Mouse (Mus musculus): ENCODE measurements around the gene Dgkz. TPM values are rescaled to one million over a fixed set of nuclear protein-coding genes. Genes with fewer than 3 reads are reported as not detected.

Dgkz gene
- polyA plus RNA-seq, 1 experiment from 2014 or later, result 43.8 TPM

DNA sequence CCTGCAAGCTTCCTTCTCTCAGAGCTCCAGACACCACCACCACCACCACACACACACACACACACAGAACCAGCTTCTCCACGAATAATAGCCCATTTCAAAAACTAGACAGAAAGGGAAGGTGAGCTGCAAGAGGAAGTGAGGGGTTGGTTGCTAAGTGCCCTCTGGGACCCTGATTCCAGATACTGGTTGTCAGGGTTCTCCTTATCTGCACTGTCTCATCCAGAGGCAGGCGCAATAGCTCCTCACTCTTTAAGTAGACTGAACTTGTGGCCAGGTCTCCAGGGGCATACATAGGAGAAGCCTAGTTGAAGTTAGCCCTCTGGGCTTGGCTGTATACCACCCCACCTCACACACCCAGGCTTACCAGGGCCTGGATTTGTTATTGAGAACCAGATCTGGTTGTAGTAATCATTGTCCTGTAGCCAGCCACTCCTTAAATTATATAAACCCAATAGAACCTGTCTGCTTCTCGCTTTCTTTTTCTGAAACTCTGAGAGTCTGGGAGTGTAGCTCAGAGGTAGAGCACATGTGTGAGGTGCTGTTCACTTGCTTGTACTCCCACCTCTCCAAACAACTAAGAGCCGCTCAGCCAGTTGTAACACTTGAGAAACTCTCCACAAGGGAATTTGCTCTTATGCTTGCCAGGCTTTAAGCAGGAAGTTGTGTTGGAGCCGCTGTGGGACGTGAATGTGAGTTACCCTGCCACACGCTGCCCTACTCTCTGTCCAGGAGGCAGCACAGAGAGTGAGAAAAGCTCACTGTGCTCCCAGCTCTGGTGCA lies 62.1 kb downstream of the Dgkz start:
- H3K27me3 ChIP-seq (replicated peaks), result no peaks in the 10 kb centered on the region
- H3K4me2 ChIP-seq, result no peak overlapping the region
- H3K9me3 ChIP-seq (replicated peaks), result no peaks in the 10 kb centered on the region
- WGBS, result 71% methylated on average over 7 of the region's 7 CpGs
- no peak overlapping the region for H3K27ac ChIP-seq (ENCODE audit: poor library complexity, severe bottlenecking)
- H3K4me3 ChIP-seq, result no peak overlapping the region
- H3K4me1 ChIP-seq (replicated peaks), result peaks cover 8% of the 10 kb centered on the region; the same call in 1 of the 2 replicates
- H3K9ac ChIP-seq, result no peak overlapping the region
- H3K36me3 ChIP-seq, result peaks cover 84% of the 10 kb centered on the region
- no peak for ATAC-seq (ENCODE audit: insufficient number of reproducible peaks, low FRiP score)

GRCm38 (mm10) chr2:91912616-91913015 lies 63.0 kb downstream of the Dgkz start:
- Histone ChIP-seq H3K4me1 (replicated peaks) (peaks cover 8% of the 10 kb centered on the region; the same call in 1 of the 2 replicates), H3K4me2 (no peak overlapping the region), H3K27me3 (replicated peaks) (no peaks in the 10 kb centered on the region), H3K27ac (ENCODE audit: poor library complexity, severe bottlenecking) (no peak overlapping the region), H3K9ac (no peak overlapping the region), H3K4me3 (no peak overlapping the region), H3K9me3 (replicated peaks) (no peaks in the 10 kb centered on the region), H3K36me3 (peaks cover 76% of the 10 kb centered on the region)
- WGBS, result 56% methylated on average over 3 of the region's 3 CpGs
- ATAC-seq (ENCODE audit: insufficient number of reproducible peaks, low FRiP score), result no peak

GRCm38 (mm10) chr2:91906141-91906540 lies 69.5 kb downstream of the Dgkz start:
- H3K9ac ChIP-seq, result no peak overlapping the region
- H3K27ac ChIP-seq (ENCODE audit: poor library complexity, severe bottlenecking), result no peak overlapping the region
- H3K9me3 ChIP-seq (replicated peaks), result no peaks in the 10 kb centered on the region
- H3K27me3 ChIP-seq (replicated peaks), result no peaks in the 10 kb centered on the region
- no peak for ATAC-seq (ENCODE audit: insufficient number of reproducible peaks, low FRiP score)
- H3K4me2 ChIP-seq, result no peak overlapping the region
- WGBS, result 91% methylated on average over 2 of the region's 2 CpGs
- no peaks in the 10 kb centered on the region for H3K4me1 ChIP-seq (replicated peaks)
- no peak overlapping the region for H3K4me3 ChIP-seq
- peaks cover 25% of the 10 kb centered on the region for H3K36me3 ChIP-seq

DNA sequence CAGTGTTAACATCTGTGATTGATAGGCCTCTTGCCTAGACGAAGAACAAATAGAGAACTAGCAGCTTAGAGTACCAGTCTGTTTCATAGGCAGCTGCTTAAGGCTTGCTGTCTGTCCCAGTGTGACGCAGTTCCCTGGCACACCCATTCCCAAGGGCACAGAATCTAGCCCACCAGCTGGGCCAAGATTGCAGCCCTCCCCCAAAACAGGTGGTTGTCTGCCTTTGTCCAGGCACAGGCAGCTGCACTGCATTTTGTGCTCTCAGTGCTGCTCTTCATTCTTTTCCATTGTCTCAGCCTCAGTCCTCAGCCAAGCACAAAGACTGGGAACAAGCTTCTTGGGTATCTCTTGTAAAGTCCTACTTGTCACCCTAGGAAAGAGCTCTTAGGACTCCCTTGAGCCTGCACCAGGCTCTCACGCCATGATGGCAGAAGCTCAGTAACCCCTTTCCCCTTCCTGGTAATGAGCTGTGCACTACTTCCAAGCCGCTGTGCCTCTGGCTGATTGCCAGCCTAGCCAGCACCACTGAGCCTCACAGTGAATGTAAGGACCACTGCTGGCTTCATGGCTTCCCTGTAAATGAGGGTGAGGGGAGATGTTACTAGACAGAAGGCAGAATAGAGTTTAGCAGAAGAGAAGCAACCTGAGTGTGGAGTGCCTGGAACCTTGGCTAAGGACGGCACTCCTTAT lies 70.9 kb downstream of the Dgkz start:
- no peak for ATAC-seq (ENCODE audit: insufficient number of reproducible peaks, low FRiP score)
- H3K4me3 ChIP-seq, result no peak overlapping the region
- H3K9me3 ChIP-seq (replicated peaks), result no peaks in the 10 kb centered on the region
- H3K4me1 ChIP-seq (replicated peaks), result no peaks in the 10 kb centered on the region
- H3K36me3 ChIP-seq, result peaks cover 23% of the 10 kb centered on the region
- no peaks in the 10 kb centered on the region for H3K27me3 ChIP-seq (replicated peaks)
- 75% methylated on average over 5 of the region's 5 CpGs for WGBS
- no peak overlapping the region for H3K9ac ChIP-seq
- no peak overlapping the region for H3K4me2 ChIP-seq
- no peak overlapping the region for H3K27ac ChIP-seq (ENCODE audit: poor library complexity, severe bottlenecking)

DNA sequence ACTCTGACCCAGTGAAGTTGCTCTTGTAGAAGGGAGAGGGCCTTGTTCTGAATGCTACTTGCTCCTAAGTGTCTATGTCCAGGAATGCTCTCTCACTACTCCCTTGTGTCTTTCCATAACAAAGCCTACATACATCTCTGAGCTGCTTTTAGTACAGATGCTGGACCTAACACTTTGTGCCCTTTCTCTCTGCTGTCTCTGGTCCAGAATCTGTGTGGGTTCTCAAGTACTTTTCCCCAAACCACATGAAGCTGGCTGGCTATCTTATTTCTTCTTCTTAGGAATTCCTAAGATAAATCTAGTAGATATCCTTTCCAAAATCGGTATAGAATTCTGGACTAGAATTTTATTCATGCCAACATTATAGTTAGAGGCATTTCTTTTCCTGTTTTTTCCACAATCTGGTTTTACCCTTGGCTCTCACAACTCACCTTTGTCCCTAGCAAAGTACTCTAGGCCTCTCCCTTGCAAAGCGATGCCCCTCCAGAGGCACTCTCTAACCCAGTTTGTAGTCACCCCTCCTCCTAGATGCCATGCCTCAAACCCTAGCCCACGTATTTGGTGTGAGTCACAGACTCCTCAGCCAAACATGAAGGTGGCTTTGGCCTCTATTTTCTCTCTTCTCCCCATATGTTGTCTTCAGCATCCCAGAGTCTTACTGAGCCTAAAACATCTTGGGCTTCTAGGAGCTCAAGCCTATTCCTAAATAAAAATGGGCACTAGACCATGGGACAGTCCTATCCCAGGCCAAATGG lies 72.3 kb downstream of the Dgkz start:
- Histone ChIP-seq H3K9me3 (replicated peaks) (no peaks in the 10 kb centered on the region), H3K27me3 (replicated peaks) (no peaks in the 10 kb centered on the region), H3K9ac (no peak overlapping the region), H3K27ac (ENCODE audit: poor library complexity, severe bottlenecking) (no peak overlapping the region), H3K4me1 (replicated peaks) (no peaks in the 10 kb centered on the region), H3K4me3 (no peak overlapping the region), H3K36me3 (peaks cover 14% of the 10 kb centered on the region), H3K4me2 (no peak overlapping the region)
- 84% methylated on average over 3 of the region's 3 CpGs for WGBS
- no peak for ATAC-seq (ENCODE audit: insufficient number of reproducible peaks, low FRiP score)

- H3K4me3 ChIP-seq, result no peak overlapping the region
- no peaks in the 10 kb centered on the region for H3K4me1 ChIP-seq (replicated peaks)
- H3K4me2 ChIP-seq, result no peak overlapping the region
- H3K27ac ChIP-seq (ENCODE audit: poor library complexity, severe bottlenecking), result no peak overlapping the region
- WGBS, result 74% methylated on average over 5 of the region's 5 CpGs
- H3K9ac ChIP-seq, result no peak overlapping the region
- H3K27me3 ChIP-seq (replicated peaks), result no peaks in the 10 kb centered on the region
- no peak for ATAC-seq (ENCODE audit: insufficient number of reproducible peaks, low FRiP score)
- peaks cover 14% of the 10 kb centered on the region for H3K36me3 ChIP-seq
- no peaks in the 10 kb centered on the region for H3K9me3 ChIP-seq (replicated peaks)
These were observed 73.3 kb downstream of the Dgkz start for GRCm38 (mm10) chr2:91902336-91902735.

DNA sequence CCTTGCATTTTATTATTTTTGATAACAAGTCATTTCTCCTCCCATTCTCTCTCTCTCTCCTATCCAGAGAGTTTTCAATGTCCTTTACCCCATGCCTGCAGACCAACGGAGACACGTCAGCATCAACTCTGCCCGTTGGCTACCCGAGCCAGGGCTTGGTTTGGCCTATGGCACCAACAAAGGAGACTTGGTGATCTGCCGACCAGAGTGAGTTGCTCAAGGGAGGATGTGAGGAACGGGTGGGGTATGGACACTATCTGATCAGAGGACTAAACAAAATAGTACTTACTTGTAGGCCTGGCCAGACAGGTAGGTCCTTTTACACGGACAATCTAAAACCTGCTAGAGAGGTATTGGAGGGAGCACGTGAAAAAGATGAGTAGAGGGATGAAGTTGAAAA lies 75.2 kb downstream of the Dgkz start:
- Histone ChIP-seq H3K9ac (no peak overlapping the region), H3K27ac (ENCODE audit: poor library complexity, severe bottlenecking) (no peak overlapping the region), H3K4me1 (replicated peaks) (no peaks in the 10 kb centered on the region), H3K36me3 (peaks cover 14% of the 10 kb centered on the region), H3K27me3 (replicated peaks) (no peaks in the 10 kb centered on the region), H3K9me3 (replicated peaks) (no peaks in the 10 kb centered on the region), H3K4me2 (no peak overlapping the region), H3K4me3 (no peak overlapping the region)
- WGBS, result 87% methylated on average over 8 of the region's 8 CpGs
- ATAC-seq (ENCODE audit: insufficient number of reproducible peaks, low FRiP score), result no peak

- Histone ChIP-seq H3K27me3 (replicated peaks) (no peaks in the 10 kb centered on the region), H3K4me1 (replicated peaks) (no peaks in the 10 kb centered on the region), H3K4me3 (no peak overlapping the region), H3K4me2 (no peak overlapping the region), H3K27ac (ENCODE audit: poor library complexity, severe bottlenecking) (no peak overlapping the region), H3K9me3 (replicated peaks) (no peaks in the 10 kb centered on the region), H3K36me3 (peaks cover 23% of the 10 kb centered on the region), H3K9ac (no peak overlapping the region)
- ATAC-seq (ENCODE audit: insufficient number of reproducible peaks, low FRiP score), result no peak
- 86% methylated on average over 3 of the region's 3 CpGs for WGBS
These were observed 76.5 kb downstream of the Dgkz start for GRCm38 (mm10) chr2:91899141-91899540.

DNA sequence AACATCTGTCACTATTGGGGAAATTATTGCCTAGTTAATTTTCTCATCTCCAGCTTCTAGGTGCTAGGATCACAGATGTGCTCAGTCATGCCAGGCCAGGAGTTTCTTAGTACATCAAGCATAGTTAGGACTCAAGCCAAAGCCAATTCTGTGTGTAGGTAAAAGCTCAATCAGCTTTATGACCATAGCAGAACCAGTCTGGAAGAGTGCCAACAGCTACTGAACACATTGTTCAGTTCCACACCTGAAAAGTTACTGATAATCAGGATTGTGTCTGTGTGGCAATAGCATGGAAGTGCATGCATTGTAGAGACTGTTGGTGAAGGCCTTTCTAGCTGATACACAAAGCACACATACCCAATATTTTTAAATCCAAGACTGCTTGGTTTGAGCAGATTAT lies 77.7 kb downstream of the Dgkz start:
- no peaks in the 10 kb centered on the region for H3K4me1 ChIP-seq (replicated peaks)
- H3K9ac ChIP-seq, result no peak overlapping the region
- H3K27ac ChIP-seq (ENCODE audit: poor library complexity, severe bottlenecking), result no peak overlapping the region
- H3K36me3 ChIP-seq, result peaks cover 23% of the 10 kb centered on the region
- H3K4me3 ChIP-seq, result no peak overlapping the region
- H3K9me3 ChIP-seq (replicated peaks), result no peaks in the 10 kb centered on the region
- H3K27me3 ChIP-seq (replicated peaks), result no peaks in the 10 kb centered on the region
- H3K4me2 ChIP-seq, result no peak overlapping the region
- no peak for ATAC-seq (ENCODE audit: insufficient number of reproducible peaks, low FRiP score)

DNA sequence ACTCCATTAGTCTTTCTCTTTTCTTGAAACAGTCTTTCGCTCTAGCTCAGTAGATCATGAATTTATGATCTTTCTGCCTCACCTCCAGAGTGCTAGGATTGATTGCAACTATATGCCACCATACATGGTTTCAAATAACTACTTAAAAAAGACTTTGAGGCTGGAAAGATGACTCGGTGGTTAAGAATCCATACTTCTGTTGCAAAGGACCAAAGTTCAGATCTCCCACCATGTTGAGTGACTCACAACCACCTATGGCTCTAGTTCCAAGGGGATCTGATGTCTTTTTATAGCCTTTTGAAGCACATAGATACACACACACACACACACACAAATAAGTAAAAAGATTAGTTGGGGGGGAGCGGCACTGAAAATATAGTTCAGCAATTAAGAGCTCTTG lies 80.3 kb downstream of the Dgkz start:
- Histone ChIP-seq H3K4me1 (replicated peaks) (no peaks in the 10 kb centered on the region), H3K36me3 (peaks cover 19% of the 10 kb centered on the region), H3K27ac (ENCODE audit: poor library complexity, severe bottlenecking) (no peak overlapping the region), H3K4me3 (no peak overlapping the region), H3K4me2 (no peak overlapping the region), H3K27me3 (replicated peaks) (no peaks in the 10 kb centered on the region), H3K9ac (no peak overlapping the region), H3K9me3 (replicated peaks) (no peaks in the 10 kb centered on the region)
- 89% methylated on average over 3 of the region's 3 CpGs for whole genome bisulfite sequencing
- no peak for ATAC-seq (ENCODE audit: insufficient number of reproducible peaks, low FRiP score)

GRCm38 (mm10) chr2:91894716-91895115 lies 80.9 kb downstream of the Dgkz start:
- Histone ChIP-seq H3K4me1 (replicated peaks) (no peaks in the 10 kb centered on the region), H3K27ac (ENCODE audit: poor library complexity, severe bottlenecking) (no peak overlapping the region), H3K9ac (no peak overlapping the region), H3K36me3 (peaks cover 13% of the 10 kb centered on the region), H3K4me2 (no peak overlapping the region), H3K4me3 (no peak overlapping the region), H3K27me3 (replicated peaks) (no peaks in the 10 kb centered on the region), H3K9me3 (replicated peaks) (no peaks in the 10 kb centered on the region)
- 86% methylated on average over 3 of the region's 3 CpGs for WGBS
- no peak for ATAC-seq (ENCODE audit: insufficient number of reproducible peaks, low FRiP score)

Measured in heart, embryonic 12.5 days (tissue).